Mouse (Mus musculus): ENCODE results near the gene Exoc5. TPM values are rescaled to one million over a fixed set of nuclear protein-coding genes. Genes with fewer than 3 reads are reported as not detected.

The Exoc5 gene
- total RNA-seq, 2 experiments from 2014 or later: 18.5 to 21.0 TPM

DNA sequence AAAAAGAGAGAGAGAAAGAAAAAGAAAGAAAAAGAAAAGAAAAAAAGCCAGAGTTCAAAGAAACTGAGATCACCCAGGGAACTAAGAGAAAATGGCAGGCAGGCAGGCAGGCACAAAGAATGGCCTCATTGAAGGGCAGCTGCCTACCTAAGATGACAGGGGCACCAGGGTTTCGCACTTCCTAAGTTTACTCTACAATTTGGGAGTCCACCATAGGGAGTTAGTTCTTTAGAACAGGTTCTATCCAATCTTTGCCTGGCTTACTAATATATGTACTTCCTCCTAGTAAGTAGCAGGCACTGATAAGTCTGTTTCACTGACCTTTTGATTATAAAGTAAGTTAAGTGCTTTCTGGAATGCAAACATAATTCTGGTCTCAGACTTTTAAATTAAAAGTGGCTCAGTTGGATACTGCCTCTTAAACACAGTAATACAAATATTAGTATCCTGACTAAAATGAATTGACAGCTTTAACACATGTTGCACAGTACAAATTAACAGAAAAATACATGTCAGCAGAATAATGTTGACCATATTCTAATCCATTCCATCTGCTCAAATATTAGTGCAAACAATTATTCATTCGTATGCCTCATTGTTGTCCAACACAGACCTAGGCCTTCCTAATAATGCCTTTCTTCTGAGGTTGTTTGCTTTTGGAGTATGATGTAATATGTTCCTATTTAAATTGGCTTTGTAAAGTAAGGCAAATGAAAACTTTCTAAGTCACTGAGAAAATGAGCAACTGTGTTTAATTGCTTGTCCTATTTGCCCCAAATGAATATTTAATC is 57.9 kb downstream of the Exoc5 start:
- no peak for DNase-seq (ENCODE audit: low spot score)

DNA sequence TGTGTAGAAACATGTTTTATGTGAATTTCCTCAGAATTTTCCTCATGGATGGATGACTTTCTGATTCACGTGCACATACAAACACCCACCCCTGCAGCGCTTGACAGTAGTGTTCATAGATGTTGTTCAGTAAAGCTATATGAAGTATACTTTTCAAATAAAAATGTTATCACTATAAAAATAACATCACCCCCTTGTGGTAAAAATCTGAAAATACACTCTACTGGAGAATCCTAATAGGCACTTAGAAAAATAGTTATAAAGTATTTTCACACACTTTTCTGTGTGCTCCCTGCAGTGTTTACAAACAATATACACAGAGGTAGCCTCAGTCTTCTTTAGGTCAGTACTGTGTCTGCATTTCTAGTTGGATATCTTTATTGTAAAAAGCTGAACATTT is 58.5 kb downstream of the Exoc5 start:
- DNase-seq (ENCODE audit: low spot score): no peak

DNA sequence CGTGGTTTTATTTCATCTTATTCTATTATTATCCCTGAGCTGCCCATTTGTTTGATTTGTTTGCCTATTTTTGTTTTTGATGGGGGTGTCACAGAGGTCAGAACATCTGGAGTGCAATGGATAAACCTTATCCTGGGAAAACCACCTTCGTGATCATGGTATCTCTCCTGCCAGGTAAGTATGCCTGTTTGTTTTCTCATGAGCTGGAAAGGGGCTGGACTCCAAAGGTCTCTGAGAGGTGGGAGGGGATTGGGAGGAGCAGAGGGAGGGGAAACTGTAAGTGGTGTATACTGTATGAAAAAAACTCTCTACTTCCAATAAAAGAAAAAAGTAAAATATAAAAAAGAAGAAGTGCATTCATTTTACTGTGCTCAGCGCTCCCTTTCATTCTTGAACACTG is 64.8 kb downstream of the Exoc5 start:
- DNase-seq (ENCODE audit: low spot score): no peak

DNA sequence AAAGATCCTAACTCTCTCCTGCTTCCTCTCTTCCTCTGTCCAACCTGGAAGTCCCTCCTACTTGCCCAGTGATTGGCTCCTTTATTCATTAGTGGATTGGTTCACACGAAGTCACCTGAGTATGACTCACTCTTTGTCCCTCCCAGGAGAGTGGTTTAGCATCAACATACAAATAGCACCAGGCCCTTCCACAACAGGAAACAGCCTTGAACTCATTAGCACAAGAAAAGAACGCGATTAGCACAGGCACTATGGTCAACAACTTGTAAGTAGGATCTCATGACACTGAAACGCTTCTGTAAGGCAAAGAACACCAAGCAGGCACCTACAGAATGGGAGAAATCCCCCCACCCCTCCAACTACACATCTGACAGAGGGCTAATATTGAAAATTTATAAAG is 67.7 kb downstream of the Exoc5 start:
- no peak for DNase-seq (ENCODE audit: low spot score)

DNA sequence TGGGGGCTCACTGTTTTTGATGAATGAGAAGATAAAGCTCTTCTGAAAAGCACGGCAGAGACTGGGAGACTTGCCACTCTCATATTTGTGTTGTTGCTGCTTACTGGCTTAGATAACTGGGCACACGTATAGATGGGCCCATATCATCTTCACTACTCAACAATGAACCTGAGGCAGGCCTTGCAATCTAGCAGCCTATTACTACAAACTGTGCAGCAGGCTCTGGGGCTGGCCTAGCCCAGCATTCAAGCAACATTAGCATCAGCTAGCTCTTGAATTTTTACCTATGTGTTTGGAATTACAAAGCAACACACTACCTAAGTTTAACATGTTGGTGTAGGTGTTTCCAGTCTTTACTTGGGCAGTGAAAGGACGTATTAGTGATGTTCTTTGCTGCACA is 72.6 kb downstream of the Exoc5 start:
- no peak for DNase-seq (ENCODE audit: low spot score)

DNA sequence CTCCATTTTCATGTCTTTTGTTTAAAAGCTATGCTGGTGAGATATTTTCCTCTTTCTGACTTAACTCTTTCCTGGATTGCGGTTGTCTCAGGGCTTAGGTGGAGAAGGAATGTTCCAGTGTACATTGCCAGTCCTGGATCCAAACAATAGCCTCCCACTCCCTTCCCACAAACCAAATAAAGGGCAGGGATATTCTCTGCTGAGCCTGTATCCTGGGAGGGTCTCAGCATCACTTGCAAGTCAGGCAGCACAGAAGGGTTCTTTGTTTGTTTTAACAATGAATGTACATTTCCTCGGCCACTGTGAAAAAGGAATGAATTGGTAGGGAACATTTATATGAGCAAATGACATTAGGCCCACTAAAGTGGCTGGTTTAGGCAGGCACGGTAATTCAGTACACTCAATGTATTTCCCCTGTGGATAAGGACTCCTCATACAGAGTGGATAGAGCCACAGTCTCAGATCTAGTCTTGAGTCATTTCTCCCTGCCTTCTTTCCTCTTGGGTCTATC is 74.3 kb downstream of the Exoc5 start:
- no peak for DNase-seq (ENCODE audit: low spot score)

DNA sequence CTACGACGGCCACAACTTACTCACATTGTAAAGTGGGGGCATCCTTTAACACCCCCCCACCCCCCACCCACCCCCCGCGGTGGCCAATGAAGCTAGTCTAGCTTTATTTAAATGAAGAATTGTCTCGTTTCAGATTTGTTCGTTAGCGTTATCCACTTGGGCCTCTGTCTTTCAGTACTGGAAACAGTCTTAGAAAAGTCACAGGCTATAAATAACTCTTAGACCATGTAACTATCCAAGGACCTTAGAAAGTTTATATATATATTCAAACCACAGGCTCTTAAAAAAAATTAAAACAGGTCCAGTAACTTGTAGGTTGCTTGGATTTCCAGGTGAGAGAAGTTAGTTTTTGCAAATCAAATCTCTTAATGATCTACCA is 75.3 kb downstream of the Exoc5 start:
- DNase-seq (ENCODE audit: low spot score): no peak

DNA sequence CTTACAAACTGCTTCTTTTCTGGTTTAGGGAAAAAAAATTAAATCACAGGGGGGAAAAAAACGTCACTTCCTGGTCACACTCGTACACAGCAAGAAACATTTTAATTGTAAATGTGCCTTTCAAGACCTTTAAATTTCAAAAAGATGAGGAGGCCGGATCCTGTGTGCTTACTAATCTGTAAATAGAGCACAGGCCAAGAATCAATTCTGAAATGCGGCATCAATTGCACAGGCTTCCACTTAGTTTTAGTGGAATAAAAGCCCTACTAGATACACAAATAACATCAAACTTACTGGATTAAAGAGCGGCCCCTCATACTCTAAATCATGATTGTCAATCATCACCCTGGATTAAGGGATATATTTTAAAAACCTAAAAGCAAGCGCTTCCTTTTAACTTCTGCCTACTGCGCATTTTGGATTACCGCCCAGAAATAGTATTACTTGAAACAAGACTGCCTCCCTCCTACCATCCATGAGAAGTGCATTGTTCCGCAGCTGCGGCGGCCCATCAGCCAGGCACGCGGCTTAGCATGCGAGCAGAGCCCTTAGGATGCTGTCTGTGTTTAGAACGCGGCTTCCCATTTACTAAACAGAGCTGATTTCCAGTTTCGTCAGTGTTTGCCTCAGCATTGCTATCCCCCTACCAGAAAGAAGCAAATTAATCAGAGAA is 75.8 kb downstream of the Exoc5 start:
- DNase-seq (ENCODE audit: low spot score): peak; percentile 22

DNA sequence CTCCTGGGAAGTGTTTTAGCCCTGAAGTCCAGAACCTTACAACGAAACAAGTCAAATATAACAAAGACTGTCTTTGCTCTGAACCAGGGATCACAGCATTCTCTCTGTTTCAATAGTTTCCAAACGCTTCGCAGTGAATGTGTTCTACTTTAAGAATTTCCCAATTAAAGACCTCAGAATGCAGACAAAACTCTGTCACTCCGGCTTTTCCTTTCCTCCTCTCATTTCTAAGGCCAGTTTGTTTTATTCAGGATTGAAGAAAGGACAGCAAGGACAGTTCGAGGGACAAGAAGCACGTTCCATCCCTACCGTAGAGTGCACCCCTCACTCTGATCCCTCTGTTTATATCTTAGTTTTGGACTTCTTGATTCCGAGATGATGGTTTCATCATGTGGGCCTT is 76.6 kb downstream of the Exoc5 start:
- no peak for DNase-seq (ENCODE audit: low spot score)

DNA sequence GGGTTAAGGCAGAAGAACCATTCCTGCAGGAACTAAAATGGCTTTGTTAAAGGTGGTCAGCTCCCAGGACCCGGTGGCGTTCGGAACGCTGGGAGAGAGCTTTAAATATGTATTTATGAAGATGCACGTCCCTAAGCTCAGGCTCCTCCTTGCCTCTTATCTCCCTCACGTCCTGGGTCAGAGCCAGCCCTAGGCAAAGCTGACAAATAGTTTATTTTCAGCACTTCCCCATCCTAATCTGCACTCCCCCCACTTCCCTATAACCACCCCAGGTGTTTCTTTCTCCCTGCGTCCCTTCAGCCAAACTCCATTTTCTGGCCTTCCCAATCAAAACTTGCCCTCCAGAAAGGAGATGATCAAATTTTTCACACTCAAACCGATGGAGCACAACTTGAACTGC is 80.2 kb downstream of the Exoc5 start:
- no peak for DNase-seq (ENCODE audit: low spot score)

DNA sequence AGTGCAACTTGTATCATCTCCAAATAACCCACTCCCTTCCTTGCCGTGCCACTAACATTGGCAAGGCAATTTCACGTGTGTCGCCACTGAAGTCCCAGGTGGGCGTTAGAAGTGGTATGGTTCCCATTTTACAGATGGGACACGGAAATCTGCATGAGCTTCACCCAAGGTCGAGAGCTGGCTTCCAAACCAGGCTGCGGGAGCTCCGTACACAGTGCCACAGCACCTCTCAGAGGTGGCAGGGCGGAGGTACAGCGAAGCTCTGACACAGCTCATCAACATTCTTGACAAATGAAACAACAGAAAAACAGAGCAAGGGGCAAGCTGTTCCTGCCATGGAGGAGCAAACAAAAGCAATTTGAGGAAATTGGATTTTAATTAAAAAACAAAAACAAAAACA is 80.8 kb downstream of the Exoc5 start:
- DNase-seq (ENCODE audit: low spot score): no peak

DNA sequence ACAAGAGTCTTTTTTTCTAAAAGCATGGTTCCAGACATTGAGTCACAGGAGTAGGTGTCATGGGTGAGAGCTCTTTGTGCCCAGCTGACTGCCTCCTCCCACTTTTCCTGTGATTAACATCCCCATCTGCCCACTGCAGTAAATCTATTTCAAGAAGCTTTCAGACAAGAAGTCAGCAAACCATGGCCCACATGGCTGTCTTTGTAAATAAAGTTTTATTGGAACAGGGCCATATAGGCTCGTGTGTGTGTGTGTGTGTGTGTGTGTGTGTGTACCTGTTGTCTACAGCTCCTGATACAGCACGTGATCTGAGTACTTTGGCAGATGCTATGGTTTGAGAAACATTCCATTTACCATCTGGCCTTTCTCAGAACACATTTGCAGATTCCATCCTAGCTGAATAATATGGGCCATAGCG is 87.5 kb downstream of the Exoc5 start:
- no peak for DNase-seq (ENCODE audit: low spot score)

DNA sequence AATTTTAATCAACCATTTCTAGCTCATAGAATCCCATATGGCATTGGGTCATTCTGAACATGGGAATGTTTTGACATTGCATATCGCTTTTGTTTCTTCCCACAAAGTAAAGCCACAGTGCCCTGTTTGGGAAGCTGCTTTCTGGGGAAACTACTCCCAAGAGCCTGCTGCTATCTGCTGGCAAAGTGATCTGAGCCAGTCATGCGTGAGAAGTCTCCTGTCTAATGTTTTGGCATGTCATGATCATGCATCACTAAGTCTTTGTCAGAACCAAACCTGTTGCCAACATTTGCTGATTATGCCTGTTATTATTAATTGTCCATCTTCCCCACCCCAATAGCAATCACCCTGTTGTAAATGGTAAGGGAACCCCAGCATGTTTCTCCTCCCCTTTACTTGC is 94.9 kb downstream of the Exoc5 start:
- no peak for DNase-seq (ENCODE audit: low spot score)

DNA sequence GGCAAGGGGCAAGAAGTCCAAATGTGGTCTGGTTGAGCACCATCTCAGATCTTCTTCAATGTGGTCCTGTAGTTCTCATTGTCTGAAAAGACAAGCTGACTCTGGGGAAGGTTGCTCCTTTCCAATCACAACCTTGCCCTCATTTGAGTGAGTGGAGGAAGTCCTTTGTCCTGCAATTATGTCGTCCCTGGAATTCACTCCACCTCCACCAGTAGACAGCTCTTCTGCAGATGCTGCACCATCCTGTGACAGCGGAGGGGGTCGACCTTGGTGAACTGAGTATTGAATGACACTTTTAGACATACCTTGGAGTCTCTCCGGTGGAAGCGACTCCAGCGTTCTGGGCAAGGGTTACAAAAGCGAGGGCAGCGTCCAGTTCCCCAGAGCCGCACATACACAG is 97.8 kb downstream of the Exoc5 start:
- DNase-seq (ENCODE audit: low spot score): no peak

Other genes starting within 250 kb of the Exoc5 start
- gene Ap5m1, start 556 bp downstream of the Exoc5 start, total RNA-seq (2021): 10 to 100 TPM in 1 of 2 experiments, 1 to 10 TPM in 1; 9.9 to 10.2 TPM
- 10 to 100 TPM; 19.1 to 22.8 TPM for gene Naa30, start 105.6 kb upstream of the Exoc5 start, total RNA-seq (2021)
- not detected for gene ccdc198, start 178.8 kb upstream of the Exoc5 start, total RNA-seq (2021)

Data from gastrocnemius, adult 18-20 months (tissue).